17 mouse cellular contexts compared by ENCODE assay signal in the genomic region with DNA sequence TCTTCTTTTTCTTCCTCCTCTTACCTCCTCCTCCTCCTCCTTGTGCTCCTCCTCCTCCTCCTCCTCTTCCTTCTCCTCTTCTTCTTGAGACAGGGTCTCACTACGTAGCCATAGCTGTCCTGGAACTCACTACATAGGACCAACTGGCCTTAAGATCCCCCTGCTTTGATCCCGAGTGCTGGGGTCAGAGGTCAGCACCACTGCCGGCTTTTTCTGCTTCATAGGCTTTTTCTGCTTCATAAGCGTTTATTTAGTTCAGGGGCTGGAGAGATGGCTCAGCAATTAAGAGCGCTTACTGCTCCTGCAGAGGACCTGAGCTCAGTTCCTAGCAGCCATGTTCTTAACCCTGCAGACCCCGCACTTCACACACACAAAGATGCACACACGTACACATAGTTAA. TPM values are rescaled to one million over a fixed set of nuclear protein-coding genes. Genes with fewer than 3 reads are reported as not detected.
DNase-seq lines count a peak whose midpoint lies in the region; ATAC-seq lines count a peak whose summit lies in the region.
"Had no signal": no experiment of that assay in that cellular context is flagged by ENCODE, and none has a peak within 500 bp of the region (broad histone marks: within the 10 kb centered on the region; RNA-seq: fewer than 3 reads in every experiment).

No protein-coding gene starts in this region.

- no peaks in the 10 kb centered on the region for H3K27me3 ChIP-seq in kidney, embryonic 16.5 days (ENCODE audit: insufficient read depth, low read length)
- peaks cover 19% of the 10 kb centered on the region for H3K27me3 ChIP-seq in limb, embryonic 10.5 days (ENCODE audit: low read depth, poor library complexity, severe bottlenecking)
- H3K27me3 ChIP-seq: liver, embryonic 15.5 days had no signal

- WGBS in kidney, embryonic 16.5 days, result 30% methylated on average over 7 of the region's 7 CpGs
- whole genome bisulfite sequencing in limb, embryonic 10.5 days, result 33% methylated on average over 7 of the region's 7 CpGs

- H3K4me3 ChIP-seq in kidney, embryonic 16.5 days (ENCODE audit: low read length), result no peak overlapping the region
- no peak overlapping the region for H3K4me3 ChIP-seq in limb, embryonic 10.5 days
- H3K4me3 ChIP-seq: forebrain, embryonic 13.5 days; heart, embryonic 13.5 days; left cerebral cortex, adult 2 months; limb, embryonic 13.5 days; liver, embryonic 15.5 days; midbrain, embryonic 12.5 days had no signal

- no peaks in the 10 kb centered on the region for H3K36me3 ChIP-seq in kidney, embryonic 16.5 days (ENCODE audit: insufficient read depth, low read length)
- no peaks in the 10 kb centered on the region for H3K36me3 ChIP-seq in limb, embryonic 10.5 days
- H3K36me3 ChIP-seq: heart, embryonic 13.5 days; limb, embryonic 13.5 days; liver, embryonic 15.5 days; midbrain, embryonic 12.5 days had no signal

- ATAC-seq in kidney, embryonic 16.5 days (ENCODE audit: low FRiP score, low TSS enrichment), result no peak
- ATAC-seq: forebrain, embryonic 13.5 days had no signal

- no peak overlapping the region for H3K9ac ChIP-seq in kidney, embryonic 16.5 days (replicated peaks; ENCODE audit: low read length)
- H3K9ac ChIP-seq: forebrain, embryonic 13.5 days; heart, embryonic 13.5 days; limb, embryonic 13.5 days; liver, embryonic 15.5 days; midbrain, embryonic 12.5 days had no signal

- H3K4me2 ChIP-seq in kidney, embryonic 16.5 days (replicated peaks; ENCODE audit: low read depth, low read length), result no peak overlapping the region
- H3K4me2 ChIP-seq: forebrain, embryonic 13.5 days; heart, embryonic 13.5 days; limb, embryonic 13.5 days; liver, embryonic 15.5 days; midbrain, embryonic 12.5 days had no signal

- DNase-seq in kidney, adult 18-20 months, result peak; percentile 37
- DNase-seq in embryo, embryonic 10.5 days (ENCODE audit: low spot score), result peak; percentile 66
- DNase-seq in kidney, adult 9 months, result peak; percentile 75
- no peak for DNase-seq in limb, embryonic 10.5 days (ENCODE audit: low spot score)
- no peak for DNase-seq in cerebellum, postnatal 25 days
- DNase-seq in adrenal gland, postnatal 4 days (ENCODE audit: low spot score in 2 of 2), result no peak
- DNase-seq in spleen, postnatal 10 days (ENCODE audit: low spot score in 2 of 2), result no peak
- DNase-seq: adrenal gland, postnatal 14 days; cerebellum, adult 18-20 months; thymus, postnatal 4 days had no signal

- no peaks in the 10 kb centered on the region for H3K9me3 ChIP-seq in kidney, embryonic 16.5 days (ENCODE audit: low read length)
- no peaks in the 10 kb centered on the region for H3K9me3 ChIP-seq in limb, embryonic 10.5 days (replicated peaks)
- H3K9me3 ChIP-seq: forebrain, embryonic 13.5 days; heart, embryonic 13.5 days; limb, embryonic 13.5 days; liver, embryonic 15.5 days; midbrain, embryonic 12.5 days had no signal

- H3K4me1 ChIP-seq in kidney, embryonic 16.5 days (ENCODE audit: insufficient read depth, low read length), result peaks cover 37% of the 10 kb centered on the region
- H3K4me1 ChIP-seq in limb, embryonic 10.5 days, result peaks cover 21% of the 10 kb centered on the region
- H3K4me1 ChIP-seq: forebrain, embryonic 13.5 days; limb, embryonic 13.5 days; midbrain, embryonic 12.5 days had no signal

- no peak overlapping the region for H3K27ac ChIP-seq in kidney, embryonic 16.5 days (ENCODE audit: low read length)
- H3K27ac ChIP-seq in limb, embryonic 10.5 days, result peak overlapping the region; percentile 56; the same call in 1 of the 2 replicates
- H3K27ac ChIP-seq: forebrain, embryonic 13.5 days; heart, embryonic 13.5 days; left cerebral cortex, adult 2 months; limb, embryonic 13.5 days; liver, embryonic 15.5 days; midbrain, embryonic 12.5 days had no signal

RNA-seq across cellular contexts. Expression of a gene that starts 6.0 kb away (rescaled TPM):
- 27.1 and 41.9 TPM in 2 replicates for polyA plus RNA-seq in kidney, embryonic 16.5 days (2015; fragmentation: Nextera tagmentation; extraction: Ambion mirVana)
- polyA plus RNA-seq in limb, embryonic 10.5 days (2016; fragmentation: Nextera tagmentation; extraction: Ambion mirVana), result 0.74 and 1.7 TPM in 2 replicates
- 100 to 1,000 TPM in 1 of 2 experiments, 10 to 100 TPM in 1; 51.9 to 275 TPM for total RNA-seq in adrenal gland, postnatal 4 days (2021)

RNA-seq across cellular contexts. Expression of a gene that starts 12.4 kb away (rescaled TPM):
- 2.1 and 3.0 TPM in 2 replicates for polyA plus RNA-seq in kidney, embryonic 16.5 days (2015; fragmentation: Nextera tagmentation; extraction: Ambion mirVana)
- 2.6 and 3.5 TPM in 2 replicates for polyA plus RNA-seq in limb, embryonic 10.5 days (2016; fragmentation: Nextera tagmentation; extraction: Ambion mirVana)
- total RNA-seq in adrenal gland, postnatal 4 days (2021), result 1 to 10 TPM; 4.0 to 4.8 TPM

RNA-seq across cellular contexts. Expression of a gene that starts 45.0 kb away (rescaled TPM):
- 41.6 and 45.4 TPM in 2 replicates for polyA plus RNA-seq in kidney, embryonic 16.5 days (2015; fragmentation: Nextera tagmentation; extraction: Ambion mirVana)
- polyA plus RNA-seq in limb, embryonic 10.5 days (2016; fragmentation: Nextera tagmentation; extraction: Ambion mirVana), result 5.0 and 6.7 TPM in 2 replicates
- total RNA-seq in adrenal gland, postnatal 4 days (2021), result 10 to 100 TPM; 26.7 to 34.3 TPM

RNA-seq across cellular contexts. Expression of a gene that starts 47.4 kb away (rescaled TPM):
- polyA plus RNA-seq in kidney, embryonic 16.5 days (2015; fragmentation: Nextera tagmentation; extraction: Ambion mirVana), result 0.87 and 1.1 TPM in 2 replicates
- polyA plus RNA-seq in limb, embryonic 10.5 days (2016; fragmentation: Nextera tagmentation; extraction: Ambion mirVana), result 0.11 and 0.26 TPM in 2 replicates
- 10 to 100 TPM; 15.1 to 17.7 TPM for total RNA-seq in adrenal gland, postnatal 4 days (2021)

Comparison
In these comparisons a context has a peak if more than half of its experiments do, and no peak if none do; other contexts are left out.
1. DNase-seq: peak in kidney, adult 18-20 months (single experiment), embryo, embryonic 10.5 days (single experiment) and kidney, adult 9 months (single experiment); none in limb, embryonic 10.5 days (single experiment), cerebellum, postnatal 25 days (0 of 2), adrenal gland, postnatal 4 days (0 of 2) and spleen, postnatal 10 days (0 of 2).
2. RNA of a gene that starts 6.0 kb away (polyA plus RNA-seq): 27.1 to 41.9 TPM in kidney, embryonic 16.5 days; 0.74 to 1.7 TPM in limb, embryonic 10.5 days; every median in the first group is over 10 times any median in the second.